Mouse (Mus musculus) stomach, postnatal 0 days (tissue): ENCODE data around the gene Ovca2.

ENCODE experiments used
- CTCF ChIP-seq: IDR thresholded peaks from 2 replicates; pipeline ENCODE4 v1.5.1; 2016; ENCODE audit warnings: antibody characterized with exemption, low read depth, mild to moderate bottlenecking, moderate library complexity
- EP300 ChIP-seq: optimal IDR thresholded peaks from 2 replicates; pipeline ENCODE3; 2016; ENCODE audit warnings: antibody characterized with exemption

DNA sequence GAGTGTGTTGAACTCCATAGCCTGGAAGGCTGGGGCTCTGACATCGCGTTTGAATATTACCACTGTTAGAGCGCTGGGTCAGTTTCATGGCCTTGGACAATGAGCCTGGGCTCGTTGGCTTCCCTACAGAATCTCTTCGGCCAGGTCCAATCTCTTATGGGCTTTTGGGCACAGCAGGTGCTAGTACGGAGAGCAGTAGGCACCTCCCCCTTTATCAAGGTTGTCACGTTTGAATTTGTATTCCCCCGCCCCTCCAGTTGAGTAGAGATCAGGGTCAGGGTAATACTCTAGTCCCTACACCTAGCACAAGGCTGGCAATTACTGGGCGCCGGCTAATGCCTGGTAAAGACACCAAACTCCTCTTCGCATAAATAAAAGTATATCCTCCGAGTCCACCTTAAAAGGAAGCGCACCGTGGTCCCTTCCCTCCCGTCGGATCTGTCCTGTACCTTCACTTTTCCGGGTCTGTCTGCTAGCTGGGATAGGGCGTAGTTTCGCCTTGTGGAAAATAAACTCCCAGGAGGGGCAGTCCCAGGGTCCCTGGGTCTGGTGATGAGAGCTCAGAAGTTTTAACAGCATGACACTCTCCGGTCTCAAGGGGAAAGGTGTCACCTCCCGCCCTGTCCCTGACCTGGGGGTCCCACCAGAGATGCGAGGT, 11.2 kb upstream of the Ovca2 start:
- TF ChIP-seq CTCF = no peak
- TF ChIP-seq EP300 = no peak
